Mouse (Mus musculus): ENCODE data around the gene Smtn. TPM values are rescaled to one million over a fixed set of nuclear protein-coding genes. Genes with fewer than 3 reads are reported as not detected.

Gene Smtn
- polyA plus RNA-seq, 1 experiment = not detected

DNA sequence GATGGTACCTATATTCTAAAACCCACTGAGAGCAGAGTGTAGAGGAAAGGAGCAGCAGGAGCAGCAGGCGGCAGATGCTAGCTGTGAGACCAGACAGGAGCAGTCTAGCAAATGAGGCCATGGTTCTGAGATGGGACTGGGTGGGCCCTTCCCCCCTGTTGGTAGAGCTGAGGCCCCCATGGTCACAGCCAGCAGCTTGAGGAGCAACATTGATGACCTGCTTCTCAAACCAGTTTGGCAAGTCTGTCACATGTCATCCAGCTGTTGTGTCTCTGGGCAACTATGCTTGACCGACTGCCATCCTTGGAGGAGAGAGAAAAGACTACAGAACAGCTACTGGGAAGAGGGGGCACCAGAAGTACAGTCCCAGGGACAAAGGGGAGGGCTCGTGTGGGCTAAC lies 1.5 kb upstream of the Smtn start:
- Histone ChIP-seq H3K4me1 (ENCODE audit: control insufficient read depth, insufficient read depth, low read length) (peaks cover 11% of the 10 kb centered on the region), H3K27ac (ENCODE audit: insufficient read depth, low read depth, low read length) (no peak overlapping the region), H3K4me3 (ENCODE audit: insufficient read depth, low read depth, low read length) (no peak overlapping the region)
- WGBS = 85% methylated on average over 3 of the region's 3 CpGs
- TF ChIP-seq CTCF (IDR thresholded peaks at IDR 0.05; ENCODE audit: insufficient read depth, low read depth, low read length) = no peak
- no peak for TF ChIP-seq POLR2A (IDR thresholded peaks at IDR 0.05; ENCODE audit: insufficient read depth, low read depth, low read length)

DNA sequence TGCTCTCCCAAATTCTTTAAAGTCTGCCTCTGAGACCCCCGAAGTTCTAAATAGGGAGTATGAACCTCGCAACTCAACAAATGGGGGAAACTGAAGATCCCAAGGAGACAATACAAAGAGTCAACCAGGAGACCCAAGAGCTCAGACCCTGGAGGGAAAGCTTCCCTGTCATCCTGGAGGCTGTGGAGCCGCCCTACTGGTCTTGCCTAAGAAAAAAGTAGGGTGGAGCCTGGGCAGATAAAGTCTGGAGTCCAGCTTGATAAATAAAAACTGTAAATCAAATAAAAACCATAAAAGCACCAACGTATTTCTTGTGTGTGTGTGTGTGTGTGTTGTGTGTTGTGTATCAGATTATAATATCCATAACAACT lies 601 bp downstream of the Smtn start:
- Histone ChIP-seq H3K4me1 (ENCODE audit: control insufficient read depth, insufficient read depth, low read length) (peaks cover 23% of the 10 kb centered on the region), H3K4me3 (ENCODE audit: insufficient read depth, low read depth, low read length) (no peak overlapping the region), H3K27ac (ENCODE audit: insufficient read depth, low read depth, low read length) (no peak overlapping the region)
- WGBS = 73% methylated on average over 4 of the region's 4 CpGs
- no peak for TF ChIP-seq CTCF (IDR thresholded peaks at IDR 0.05; ENCODE audit: insufficient read depth, low read depth, low read length)
- no peak for TF ChIP-seq POLR2A (IDR thresholded peaks at IDR 0.05; ENCODE audit: insufficient read depth, low read depth, low read length)

DNA sequence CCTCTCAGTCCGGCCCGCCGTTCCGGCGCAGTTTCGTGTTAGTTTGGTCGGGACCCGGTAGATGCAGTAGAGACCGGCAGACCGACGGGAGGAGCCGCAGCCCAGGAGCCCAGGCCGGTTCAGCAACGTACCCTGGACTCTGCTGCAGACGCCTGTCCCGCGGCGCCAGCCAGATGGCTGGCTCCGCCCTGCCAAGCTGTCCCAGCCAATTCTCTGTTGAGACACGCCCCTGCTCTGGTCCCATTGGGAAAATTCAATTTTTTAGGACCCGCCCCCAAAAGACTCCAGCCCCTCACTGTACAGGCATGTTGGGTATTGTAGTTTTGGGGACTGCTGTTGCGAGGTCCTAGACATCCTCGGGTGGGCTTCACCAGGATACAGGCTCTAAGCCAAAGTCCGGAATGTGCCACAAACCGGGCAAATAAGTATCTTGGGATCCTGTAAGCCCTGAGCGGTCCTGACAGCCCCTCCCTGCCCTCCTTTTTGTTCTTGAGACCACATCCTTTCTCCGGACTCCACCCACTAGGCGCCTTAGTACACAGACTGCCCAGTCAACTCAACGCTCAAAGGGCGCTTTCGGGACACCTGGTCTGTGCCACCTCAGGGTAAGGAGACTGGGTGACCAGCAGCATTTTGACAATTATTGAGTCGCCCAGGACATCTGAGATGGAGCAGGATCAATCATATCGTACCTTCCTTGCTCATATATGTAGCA lies 1.1 kb downstream of the Smtn start:
- Histone ChIP-seq H3K27ac (ENCODE audit: insufficient read depth, low read depth, low read length) (no peak overlapping the region), H3K4me1 (ENCODE audit: control insufficient read depth, insufficient read depth, low read length) (peaks cover 23% of the 10 kb centered on the region), H3K4me3 (ENCODE audit: insufficient read depth, low read depth, low read length) (peak overlapping the region; percentile 76)
- WGBS = 4% methylated on average over 33 of the region's 33 CpGs
- peak; percentile 22; the same call in 1 of the 2 replicates for TF ChIP-seq POLR2A (IDR thresholded peaks at IDR 0.05; ENCODE audit: insufficient read depth, low read depth, low read length)
- TF ChIP-seq CTCF (IDR thresholded peaks at IDR 0.05; ENCODE audit: insufficient read depth, low read depth, low read length) = no peak

DNA sequence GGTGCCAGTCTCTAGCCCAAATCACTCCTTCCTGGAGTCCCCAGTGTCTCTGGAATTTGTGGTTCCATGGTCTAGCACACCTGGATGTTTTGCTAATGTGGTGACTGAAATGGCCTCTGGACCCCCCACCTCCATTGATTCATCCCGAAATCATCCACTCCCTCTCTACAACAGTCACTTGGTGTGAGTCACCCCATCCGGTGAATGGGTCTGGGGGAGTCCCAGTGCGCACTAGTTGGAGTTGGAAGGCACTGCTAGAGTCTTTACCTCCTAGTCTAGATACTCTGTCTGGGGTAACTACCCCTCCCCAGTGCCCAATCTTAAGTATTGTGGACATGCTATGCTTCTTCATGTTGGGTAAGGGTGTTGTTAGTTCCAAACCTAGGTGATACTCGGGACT lies 2.1 kb downstream of the Smtn start:
- WGBS = 63% methylated on average over 4 of the region's 4 CpGs
- TF ChIP-seq POLR2A (IDR thresholded peaks at IDR 0.05; ENCODE audit: insufficient read depth, low read depth, low read length) = no peak
- no peak for TF ChIP-seq CTCF (IDR thresholded peaks at IDR 0.05; ENCODE audit: insufficient read depth, low read depth, low read length)
- Histone ChIP-seq H3K4me3 (ENCODE audit: insufficient read depth, low read depth, low read length) (no peak overlapping the region), H3K4me1 (ENCODE audit: control insufficient read depth, insufficient read depth, low read length) (peaks cover 23% of the 10 kb centered on the region), H3K27ac (ENCODE audit: insufficient read depth, low read depth, low read length) (no peak overlapping the region)

DNA sequence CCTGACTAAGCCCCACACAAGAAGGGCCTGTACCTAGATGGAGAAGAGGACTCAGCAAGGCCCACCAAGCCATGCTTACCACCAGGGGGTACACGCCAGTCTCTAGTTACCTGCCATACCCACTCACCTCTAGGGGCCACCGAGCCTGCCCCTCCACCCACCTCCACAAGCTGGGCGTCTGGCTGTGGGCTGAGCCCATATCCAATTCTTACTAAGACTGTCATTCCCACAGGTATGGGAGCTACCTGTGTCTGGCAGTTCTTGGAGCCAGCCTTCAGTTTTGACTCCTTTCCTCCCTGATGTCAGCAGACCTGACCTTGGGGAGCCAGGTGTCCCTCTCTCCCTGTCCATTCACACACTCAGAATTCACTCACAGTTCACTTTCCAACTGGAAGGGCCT lies 2.7 kb downstream of the Smtn start:
- Histone ChIP-seq H3K27ac (ENCODE audit: insufficient read depth, low read depth, low read length) (no peak overlapping the region), H3K4me3 (ENCODE audit: insufficient read depth, low read depth, low read length) (no peak overlapping the region), H3K4me1 (ENCODE audit: control insufficient read depth, insufficient read depth, low read length) (peaks cover 18% of the 10 kb centered on the region)
- WGBS = 88% methylated on average over 3 of the region's 3 CpGs
- TF ChIP-seq CTCF (IDR thresholded peaks at IDR 0.05; ENCODE audit: insufficient read depth, low read depth, low read length) (no peak), POLR2A (IDR thresholded peaks at IDR 0.05; ENCODE audit: insufficient read depth, low read depth, low read length) (no peak)

DNA sequence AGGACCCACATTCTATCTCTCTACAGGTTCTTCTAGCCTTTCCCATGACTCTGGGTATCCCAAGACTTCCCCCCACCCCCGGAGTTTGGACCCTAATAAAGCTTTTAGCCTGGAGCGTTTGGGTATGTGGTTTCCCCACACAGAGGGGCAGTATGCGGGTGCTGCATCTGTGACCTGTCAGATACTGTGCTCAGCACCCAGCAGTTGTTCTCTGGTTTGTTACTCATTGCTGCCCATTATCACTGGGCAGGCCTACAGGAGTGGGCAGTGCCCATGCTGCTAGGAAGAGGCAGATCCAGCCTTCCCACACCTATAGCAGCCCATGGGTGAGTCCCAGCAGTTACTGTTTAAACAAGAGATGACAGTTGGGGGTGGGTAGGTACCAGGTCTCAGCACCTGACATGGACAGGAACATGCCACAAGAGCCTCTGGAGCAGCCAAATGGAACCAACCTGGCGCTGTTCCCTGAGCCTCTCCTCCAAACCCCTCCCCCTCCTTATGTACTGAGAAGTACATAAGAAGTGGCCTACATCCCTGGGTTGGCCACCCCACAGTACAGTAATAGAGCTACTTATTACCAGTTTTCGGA lies 3.6 kb downstream of the Smtn start:
- 95% methylated on average over 5 of the region's 5 CpGs for WGBS

DNA sequence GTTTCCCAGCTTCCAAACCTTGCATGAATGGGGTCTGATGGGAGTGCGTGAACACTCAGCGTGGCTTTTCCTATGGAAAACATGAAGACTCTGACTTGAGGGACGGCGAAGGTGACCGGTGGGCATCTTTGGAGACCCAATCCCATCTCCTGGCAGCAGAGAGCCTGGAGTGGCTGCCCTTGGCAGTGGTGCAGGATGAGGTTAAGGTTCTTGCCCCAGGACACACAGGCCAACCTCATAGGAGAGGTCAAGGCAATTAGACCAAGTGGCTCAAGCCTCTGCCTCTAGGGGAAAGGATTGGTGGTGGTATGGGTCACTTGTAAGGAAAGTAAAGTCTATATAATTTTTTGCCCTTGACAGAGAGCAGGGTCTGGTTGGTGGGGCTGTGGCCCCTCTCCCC lies 4.3 kb downstream of the Smtn start:
- TF ChIP-seq CTCF (IDR thresholded peaks at IDR 0.05; ENCODE audit: insufficient read depth, low read depth, low read length) (no peak), POLR2A (IDR thresholded peaks at IDR 0.05; ENCODE audit: insufficient read depth, low read depth, low read length) (no peak)
- H3K4me3 ChIP-seq (ENCODE audit: insufficient read depth, low read depth, low read length) = peak overlapping the region; percentile 61
- peak overlapping the region; percentile 16 for H3K27ac ChIP-seq (ENCODE audit: insufficient read depth, low read depth, low read length)
- 45% methylated on average over 5 of the region's 5 CpGs for WGBS
- H3K4me1 ChIP-seq (ENCODE audit: control insufficient read depth, insufficient read depth, low read length) = peaks cover 18% of the 10 kb centered on the region

More for the DNA sequence above, 3.6 kb downstream of the Smtn start:
- TF ChIP-seq POLR2A (IDR thresholded peaks at IDR 0.05; ENCODE audit: insufficient read depth, low read depth, low read length) (no peak), CTCF (IDR thresholded peaks at IDR 0.05; ENCODE audit: insufficient read depth, low read depth, low read length) (no peak)
- Histone ChIP-seq H3K4me3 (ENCODE audit: insufficient read depth, low read depth, low read length) (no peak overlapping the region), H3K27ac (ENCODE audit: insufficient read depth, low read depth, low read length) (no peak overlapping the region), H3K4me1 (ENCODE audit: control insufficient read depth, insufficient read depth, low read length) (peaks cover 18% of the 10 kb centered on the region)

DNA sequence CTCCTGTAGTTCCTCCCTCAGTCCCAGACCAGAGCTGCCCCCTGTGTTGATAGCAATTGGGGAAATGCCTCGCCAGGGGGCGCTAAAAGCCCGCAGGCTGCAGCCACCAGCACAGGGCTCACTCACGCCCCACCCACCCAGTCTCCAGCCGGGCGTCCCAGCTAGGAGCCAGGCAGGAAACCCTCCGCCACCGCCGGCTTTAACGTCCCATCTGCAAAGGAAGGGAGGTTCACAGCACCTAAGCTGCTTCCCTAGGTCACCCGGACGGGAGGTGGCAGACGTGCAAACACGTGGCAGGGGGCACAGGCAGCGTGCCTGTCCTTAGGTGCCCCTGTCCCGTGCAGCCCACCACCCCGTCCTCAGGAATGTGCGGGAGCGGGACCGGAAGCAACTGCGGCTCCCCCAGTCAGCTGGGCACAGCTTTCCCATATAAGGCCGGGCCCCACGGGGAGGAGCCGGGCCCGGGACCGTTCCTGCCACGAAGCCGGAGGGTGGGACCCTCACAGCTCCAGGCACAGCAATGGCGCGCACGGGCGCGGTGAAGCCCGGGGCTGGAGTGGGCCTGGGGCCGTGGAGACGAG lies 4.9 kb downstream of the Smtn start:
- 1% methylated on average over 36 of the region's 36 CpGs for WGBS
- Histone ChIP-seq H3K4me3 (ENCODE audit: insufficient read depth, low read depth, low read length) (peak overlapping the region; percentile 61), H3K27ac (ENCODE audit: insufficient read depth, low read depth, low read length) (peak overlapping the region; percentile 26), H3K4me1 (ENCODE audit: control insufficient read depth, insufficient read depth, low read length) (peaks cover 18% of the 10 kb centered on the region)
- TF ChIP-seq POLR2A (IDR thresholded peaks at IDR 0.05; ENCODE audit: insufficient read depth, low read depth, low read length) (no peak), CTCF (IDR thresholded peaks at IDR 0.05; ENCODE audit: insufficient read depth, low read depth, low read length) (peak; percentile 88)

DNA sequence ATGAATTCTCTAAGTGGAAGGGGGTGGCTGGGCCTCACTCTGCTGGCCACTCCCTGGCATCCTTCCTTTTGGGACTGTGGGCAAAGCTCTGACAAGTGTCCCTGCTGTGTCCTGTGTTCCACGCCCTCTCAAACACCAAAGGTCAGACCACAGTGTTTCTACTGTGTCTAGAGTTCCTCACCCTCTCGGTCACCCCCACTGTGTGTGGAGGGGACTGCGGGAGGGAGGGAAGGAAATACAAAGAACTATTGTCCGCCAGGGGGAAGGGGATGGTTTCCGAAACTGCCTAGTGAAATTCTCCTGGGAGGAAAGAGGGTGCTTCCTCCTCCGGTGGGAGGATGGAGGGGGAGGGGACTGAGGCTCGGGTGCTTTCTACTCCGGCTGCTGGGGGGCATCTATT lies 5.5 kb downstream of the Smtn start:
- 4% methylated on average over 8 of the region's 8 CpGs for WGBS
- TF ChIP-seq POLR2A (IDR thresholded peaks at IDR 0.05; ENCODE audit: insufficient read depth, low read depth, low read length) = no peak
- no peak for TF ChIP-seq CTCF (IDR thresholded peaks at IDR 0.05; ENCODE audit: insufficient read depth, low read depth, low read length)
- no peak overlapping the region for H3K27ac ChIP-seq (ENCODE audit: insufficient read depth, low read depth, low read length)
- no peak overlapping the region for H3K4me3 ChIP-seq (ENCODE audit: insufficient read depth, low read depth, low read length)
- H3K4me1 ChIP-seq (ENCODE audit: control insufficient read depth, insufficient read depth, low read length) = peaks cover 18% of the 10 kb centered on the region
